Mouse (Mus musculus) CH12.LX (cell line): ENCODE measurements around the gene Mapre1. TPM values are rescaled to one million over a fixed set of nuclear protein-coding genes. Genes with fewer than 3 reads are reported as not detected.

Source experiments
- DNase-seq: peaks from one replicate; pipeline ENCODE4 v3.0.0-alpha.2; 2013; ENCODE audit errors: extremely low read depth
- H3K27ac ChIP-seq: 2 replicates; pipeline ENCODE4 v1.5.1; 2012; ENCODE audit warnings: low read depth, mild to moderate bottlenecking, control low read depth, moderate library complexity; ENCODE audit not compliant: insufficient read depth
- H3K27me3 ChIP-seq: replicated peaks from 2 replicates; pipeline ENCODE3; 2012; ENCODE audit warnings: inconsistent platforms
- H3K36me3 ChIP-seq, 2 experiments: replicated peaks in 1 of 2; 2 replicates each; pipeline versions ENCODE3 to v1.6.1; 2012; ENCODE audit warnings: inconsistent platforms in 1 of 2, low read length in 1 of 2, mild to moderate bottlenecking in 1 of 2, mixed read lengths in 1 of 2, moderate library complexity in 1 of 2; ENCODE audit not compliant: control insufficient read depth in 1 of 2, insufficient read depth in 1 of 2
- H3K4me1 ChIP-seq, 2 experiments: 2 replicates each; pipeline ENCODE4 v1.6.1; 2012; ENCODE audit warnings: inconsistent platforms in 1 of 2, moderate library complexity in 1 of 2; ENCODE audit not compliant: insufficient read depth in 2 of 2, control insufficient read depth in 1 of 2
- H3K4me2 ChIP-seq: 2 replicates; pipeline ENCODE4 v1.6.1; 2012; ENCODE audit warnings: low read depth, mild to moderate bottlenecking, control low read depth; ENCODE audit not compliant: poor library complexity, insufficient read depth, severe bottlenecking
- H3K4me3 ChIP-seq, 3 experiments: fragments of 150-350 bp in 1 of 3; sonication (generic) in 1 of 3; replicated peaks in 1 of 3; 2 replicates each; pipeline versions ENCODE3 to v1.5.1; 2011 to 2012; ENCODE audit warnings: low read depth in 2 of 3, low read length in 2 of 3, mild to moderate bottlenecking in 2 of 3, moderate library complexity in 2 of 3, control low read depth in 1 of 3, improper control_type of control experiment in 1 of 3, inconsistent platforms in 1 of 3, mixed read lengths in 1 of 3; ENCODE audit not compliant: poor library complexity in 1 of 3
- H3K79me2 ChIP-seq: replicated peaks from 2 replicates; pipeline ENCODE4 v1.6.1; 2012; ENCODE audit warnings: mild to moderate bottlenecking, moderate library complexity; ENCODE audit not compliant: control insufficient read depth, poor library complexity, insufficient read depth, severe bottlenecking; ENCODE audit errors: extremely low read depth
- H3K9ac ChIP-seq: 2 replicates; pipeline ENCODE4 v1.6.1; 2012; ENCODE audit warnings: low read depth, mild to moderate bottlenecking, control low read depth, moderate library complexity; ENCODE audit not compliant: insufficient read depth
- H3K9me3 ChIP-seq: replicated peaks from 2 replicates; pipeline ENCODE3; 2012; ENCODE audit warnings: low read length, inconsistent platforms, mixed read lengths
- BHLHE40 ChIP-seq: IDR thresholded peaks from 2 replicates; pipeline ENCODE4 v1.6.1; 2011; ENCODE audit warnings: mild to moderate bottlenecking, low read depth, low read length, improper control_type of control experiment
- CTCF ChIP-seq, 2 experiments: IDR thresholded peaks in 1 of 2; conservative IDR thresholded peaks in 1 of 2; 2 replicates each; pipeline ENCODE4 v1.5.1; 2011 to 2012; ENCODE audit warnings: low read depth in 2 of 2, low read length in 2 of 2, improper control_type of control experiment in 1 of 2, inconsistent platforms in 1 of 2, mild to moderate bottlenecking in 1 of 2, moderate library complexity in 1 of 2
- E2F4 ChIP-seq: IDR thresholded peaks from 2 replicates; pipeline ENCODE4 v1.6.1; 2011; ENCODE audit warnings: low read depth, low read length, improper control_type of control experiment; ENCODE audit not compliant: insufficient replicate concordance
- ELF1 ChIP-seq: IDR thresholded peaks from 2 replicates; pipeline ENCODE4 v1.6.1; 2014; ENCODE audit warnings: low read depth, mild to moderate bottlenecking, inconsistent platforms, low read length, improper control_type of control experiment
- ETS1 ChIP-seq: conservative IDR thresholded peaks from 2 replicates; pipeline ENCODE4 v1.6.1; 2012; ENCODE audit warnings: low read depth, mild to moderate bottlenecking, inconsistent platforms, low read length, improper control_type of control experiment, moderate library complexity
- HCFC1 ChIP-seq: IDR thresholded peaks from 2 replicates; pipeline ENCODE4 v1.6.1; 2012; ENCODE audit warnings: low read depth, mild to moderate bottlenecking, inconsistent platforms, low read length, improper control_type of control experiment
- IRF4 ChIP-seq: IDR thresholded peaks from 2 replicates; pipeline ENCODE4 v1.6.1; 2014; ENCODE audit warnings: low read depth, mild to moderate bottlenecking, inconsistent platforms, low read length, improper control_type of control experiment
- JUN ChIP-seq: IDR thresholded peaks from 2 replicates; pipeline ENCODE4 v1.6.1; 2011; ENCODE audit warnings: low read depth, mild to moderate bottlenecking, low read length, improper control_type of control experiment, moderate library complexity; ENCODE audit not compliant: insufficient read depth
- JUND ChIP-seq: conservative IDR thresholded peaks from 2 replicates; pipeline ENCODE4 v1.6.1; 2011; ENCODE audit warnings: low read depth, low read length, improper control_type of control experiment
- KAT2A ChIP-seq: IDR thresholded peaks from 2 replicates; pipeline ENCODE4 v1.6.1; 2012; ENCODE audit warnings: low read length, improper control_type of control experiment, inconsistent platforms; ENCODE audit not compliant: insufficient replicate concordance
- MAFK ChIP-seq: IDR thresholded peaks from 2 replicates; pipeline ENCODE4 v1.6.1; 2011; ENCODE audit warnings: low read length, improper control_type of control experiment; ENCODE audit not compliant: insufficient replicate concordance
- MAX ChIP-seq: IDR thresholded peaks from 2 replicates; pipeline ENCODE4 v1.6.1; 2011; ENCODE audit warnings: low read length, improper control_type of control experiment
- MAZ ChIP-seq: IDR thresholded peaks from 2 replicates; pipeline ENCODE4 v1.6.1; 2012; ENCODE audit warnings: low read depth, mild to moderate bottlenecking, inconsistent platforms, low read length, improper control_type of control experiment, moderate library complexity
- MEF2A ChIP-seq: IDR thresholded peaks from 2 replicates; pipeline ENCODE4 v1.6.1; 2014; ENCODE audit warnings: low read depth, mild to moderate bottlenecking, inconsistent platforms, low read length, improper control_type of control experiment, borderline replicate concordance
- MXI1 ChIP-seq: IDR thresholded peaks from 2 replicates; pipeline ENCODE4 v1.6.1; 2011; ENCODE audit warnings: mild to moderate bottlenecking, low read depth, low read length, improper control_type of control experiment
- MYC ChIP-seq: IDR thresholded peaks from 2 replicates; pipeline ENCODE4 v1.6.1; 2011; ENCODE audit warnings: low read depth, mild to moderate bottlenecking, improper control_type of control experiment, low read length
- NELFE ChIP-seq: IDR thresholded peaks from 2 replicates; pipeline ENCODE4 v1.6.1; 2011; ENCODE audit warnings: low read depth, low read length, improper control_type of control experiment
- NRF1 ChIP-seq: IDR thresholded peaks from 2 replicates; pipeline ENCODE4 v1.6.1; 2014; ENCODE audit warnings: low read depth, mild to moderate bottlenecking, inconsistent platforms, low read length, improper control_type of control experiment, moderate library complexity
- PAX5 ChIP-seq: IDR thresholded peaks from 2 replicates; pipeline ENCODE4 v1.6.1; 2012; ENCODE audit warnings: low read length, inconsistent platforms, mixed read lengths
- POLR2A ChIP-seq: IDR thresholded peaks from 2 replicates; pipeline ENCODE4 v1.6.1; 2011; ENCODE audit warnings: low read depth, mild to moderate bottlenecking, improper control_type of control experiment, low read length
- POLR2AphosphoS2 ChIP-seq: IDR thresholded peaks from 2 replicates; pipeline ENCODE4 v1.6.1; 2011; ENCODE audit warnings: low read depth, low read length, improper control_type of control experiment
- RAD21 ChIP-seq: IDR thresholded peaks from 2 replicates; pipeline ENCODE4 v1.6.1; 2011; ENCODE audit warnings: low read depth, mild to moderate bottlenecking, low read length, improper control_type of control experiment, moderate library complexity
- RCOR1 ChIP-seq: conservative IDR thresholded peaks from 2 replicates; pipeline ENCODE4 v1.6.1; 2012; ENCODE audit warnings: low read depth, mild to moderate bottlenecking, inconsistent platforms, low read length, improper control_type of control experiment
- SIN3A ChIP-seq: IDR thresholded peaks from 2 replicates; pipeline ENCODE4 v1.6.1; 2012; ENCODE audit warnings: low read length, improper control_type of control experiment, inconsistent platforms
- SMC3 ChIP-seq: IDR thresholded peaks from 2 replicates; pipeline ENCODE4 v1.6.1; 2011; ENCODE audit warnings: low read depth, low read length, improper control_type of control experiment
- TCF12 ChIP-seq: IDR thresholded peaks from 2 replicates; pipeline ENCODE4 v1.6.1; 2014; ENCODE audit warnings: low read depth, mild to moderate bottlenecking, inconsistent platforms, low read length, improper control_type of control experiment
- USF1 ChIP-seq: IDR thresholded peaks from 2 replicates; pipeline ENCODE4 v1.6.1; 2014; ENCODE audit warnings: low read depth, mild to moderate bottlenecking, inconsistent platforms, low read length, improper control_type of control experiment
- USF2 ChIP-seq: conservative IDR thresholded peaks from 2 replicates; pipeline ENCODE4 v1.6.1; 2011; ENCODE audit warnings: low read depth, low read length, improper control_type of control experiment
- ZKSCAN1 ChIP-seq: IDR thresholded peaks from 2 replicates; pipeline ENCODE4 v1.6.1; 2012; ENCODE audit warnings: low read depth, inconsistent platforms, low read length, improper control_type of control experiment, borderline replicate concordance
- ZMIZ1 ChIP-seq: IDR thresholded peaks from 2 replicates; pipeline ENCODE4 v1.6.1; 2012; ENCODE audit warnings: low read depth, mild to moderate bottlenecking, inconsistent platforms, low read length, improper control_type of control experiment
- dilution Hi-C: fragments of 300-500 bp; cut with MboI; formaldehyde crosslinking; loops from 2 replicates; pipeline ENCODE4 v1.14.3; 2020; ENCODE audit warnings: low sequenced_read_pairs; ENCODE audit not compliant: extremely low pct_unique_long_range_greater_than_20kb, extremely low pct_ligation_motif_present
- in situ Hi-C: fragments of 300-500 bp; cut with MboI; formaldehyde crosslinking; loops from 3 replicates; pipeline ENCODE4 v1.14.3; 2019; ENCODE audit warnings: low sequenced_read_pairs, low pct_ligation_motif_present, low pct_unique_long_range_greater_than_20kb, mixed read lengths
- polyA plus RNA-seq: library from polyadenylated mRNA; unstranded; fragments of >175 nt; gene quantifications from 2 replicates; pipeline ENCODE4 v1.2.1, GENCODE M21; 2012; ENCODE audit warnings: low read depth; ENCODE audit not compliant: insufficient read length
- total RNA-seq, 2 experiments: library from RNA; depleted of rRNA; stranded (reverse); fragments of 300-350 nt in 1 of 2; fragments of >200 nt in 1 of 2; gene quantifications; 2 replicates each; pipeline ENCODE4 v1.2.3; 2012 to 2014

The Mapre1 gene
- total and polyA plus RNA-seq, 3 experiments, result 30.8 to 136 (median 134) TPM

GRCm38 (mm10) chr2:153734033-153734432, 7.0 kb upstream of the Mapre1 start:
- no peak overlapping the region for H3K27ac ChIP-seq
- peaks cover 1% of the 10 kb centered on the region for H3K27me3 ChIP-seq
- H3K4me3 ChIP-seq, result no peak overlapping the region
- no peaks in the 10 kb centered on the region for H3K9me3 ChIP-seq
- dilution Hi-C loops, result no loop called here
- no peaks in the 10 kb centered on the region for H3K36me3 ChIP-seq
- TF ChIP-seq USF2 (no peak), MAX (no peak), MYC (no peak), MAZ (no peak), BHLHE40 (no peak), ZMIZ1 (no peak)
- H3K9ac ChIP-seq, result no peak overlapping the region
- DNase-seq, result peak; percentile 35
- no peak overlapping the region for H3K4me2 ChIP-seq
- H3K4me1 ChIP-seq, result peaks cover 0 to 9% of the 10 kb centered on the region in 2 experiments; a peak in 2 of 4 replicates
- no peaks in the 10 kb centered on the region for H3K79me2 ChIP-seq
- in situ Hi-C loops, result no loop called here

- Histone ChIP-seq H3K27ac (no peak overlapping the region; the same call in 1 of the 2 replicates), H3K4me3 (peak overlapping the region; percentile 87 to 97 (median 92)), H3K4me2 (peak overlapping the region; percentile 67), H3K9ac (peak overlapping the region; percentile 92), H3K4me1 (peaks cover 16 to 43% of the 10 kb centered on the region in 2 experiments), H3K79me2 (peaks cover 41% of the 10 kb centered on the region), H3K9me3 (no peaks in the 10 kb centered on the region), H3K36me3 (peaks cover 6 to 33% of the 10 kb centered on the region in 2 experiments), H3K27me3 (no peaks in the 10 kb centered on the region)
- dilution Hi-C loops (no loop called here), in situ Hi-C loops (no loop called here)
- no peak for TF ChIP-seq IRF4
- no peak; the same call in 1 of the 2 replicates for TF ChIP-seq ELF1
- TF ChIP-seq ETS1, result no peak
- TF ChIP-seq RAD21, result no peak
- TF ChIP-seq MAX, result no peak
- no peak for TF ChIP-seq PAX5
- no peak for TF ChIP-seq E2F4
- TF ChIP-seq RCOR1, result no peak
- TF ChIP-seq MXI1, result peak; percentile 63
- TF ChIP-seq SIN3A, result peak; percentile 21
- TF ChIP-seq MAFK, result no peak
- TF ChIP-seq MAZ, result 0 out of 2 replicates have a peak, but pooled peaks have one; percentile 17
- no peak for TF ChIP-seq BHLHE40
- no peak for TF ChIP-seq CTCF (conservative IDR thresholded peaks at IDR 0.05 in 1 of 2, IDR thresholded peaks at IDR 0.05 in 1 of 2; ENCODE audit: low read depth in 2 of 2, low read length in 2 of 2)
- no peak for TF ChIP-seq USF1
- no peak for TF ChIP-seq POLR2AphosphoS2
- no peak for TF ChIP-seq ZMIZ1
- no peak for TF ChIP-seq MEF2A
- no peak for TF ChIP-seq SMC3
- no peak for TF ChIP-seq NELFE
- no peak for TF ChIP-seq POLR2A
- no peak for TF ChIP-seq JUN
- TF ChIP-seq ZKSCAN1, result no peak
- no peak for TF ChIP-seq NRF1
- TF ChIP-seq KAT2A, result no peak
- TF ChIP-seq JUND, result no peak
- TF ChIP-seq TCF12, result no peak
- TF ChIP-seq HCFC1, result peak; percentile 1; the same call in 1 of the 2 replicates
- peak; percentile 65 for DNase-seq
Measured at GRCm38 (mm10) chr2:153741437-153742065, 477 bp downstream of the Mapre1 start.
